Mouse (Mus musculus) kidney, postnatal 0 days (tissue): ENCODE data around the gene Plekhj1. TPM values are rescaled to one million over a fixed set of nuclear protein-coding genes. Genes with fewer than 3 reads are reported as not detected.
A peak's percentile ranks its signal among the peaks of the same experiment; 100 is the strongest.

ENCODE experiments used
- ATAC-seq: fragments of 200-750 bp; cut with Nextera tagmentation; replicated peaks from 2 replicates; pipeline ENCODE4 v1.8.0; 2017; ENCODE audit warnings: low read depth, moderate number of reproducible peaks, moderate TSS enrichment, moderate library complexity; ENCODE audit not compliant: low FRiP score
- DNase-seq: peaks from one replicate; pipeline ENCODE4 v3.0.0-alpha.2; 2016; ENCODE audit warnings: low spot score
- H3K27ac ChIP-seq: fragments of 300-500 bp; sonication (generic); 2 replicates; pipeline ENCODE4 v1.5.1; 2014; ENCODE audit warnings: mild to moderate bottlenecking
- H3K27me3 ChIP-seq: fragments of 300-500 bp; sonication (generic); 2 replicates; pipeline ENCODE4 v1.6.1; 2014; ENCODE audit warnings: low read length, mixed read lengths; ENCODE audit not compliant: insufficient read depth
- H3K36me3 ChIP-seq: fragments of 300-500 bp; sonication (generic); 2 replicates; pipeline ENCODE4 v1.6.1; 2014; ENCODE audit warnings: low read length, mixed read lengths; ENCODE audit not compliant: insufficient read depth
- H3K4me1 ChIP-seq: fragments of 300-500 bp; sonication (generic); replicated peaks from 2 replicates; pipeline ENCODE4 v1.6.1; 2014; ENCODE audit warnings: antibody characterized with exemption, low read length, mixed read lengths; ENCODE audit not compliant: insufficient read depth
- H3K4me2 ChIP-seq: fragments of 300-500 bp; sonication (generic); 2 replicates; pipeline ENCODE4 v1.6.1; 2014; ENCODE audit warnings: mild to moderate bottlenecking, low read length, moderate library complexity, mixed read lengths
- H3K4me3 ChIP-seq: fragments of 300-500 bp; sonication (generic); replicated peaks from 2 replicates; pipeline ENCODE4 v1.5.1; 2014; ENCODE audit warnings: low read depth, low read length
- H3K9ac ChIP-seq: fragments of 300-500 bp; sonication (generic); 2 replicates; pipeline ENCODE4 v1.6.1; 2014; ENCODE audit warnings: low read depth, low read length
- H3K9me3 ChIP-seq: fragments of 300-500 bp; sonication (generic); replicated peaks from 2 replicates; pipeline ENCODE4 v1.6.1; 2016; ENCODE audit warnings: low read length, inconsistent platforms, mixed read lengths
- CTCF ChIP-seq: IDR thresholded peaks from 2 replicates; pipeline ENCODE4 v1.5.1; 2016; ENCODE audit warnings: antibody characterized with exemption, low read depth, mild to moderate bottlenecking, moderate library complexity
- WGBS: fragments of 180-500 bp; shearing (Covaris S2); extraction: QIAGEN DNeasy Blood & Tissue Kit; methylation state at CpG from one replicate; pipeline ENCODE4 v1.1.7; 2014; 5-methylcytosine and 5-hydroxymethylcytosine counted together
- microRNA counts: library from miRNA; unstranded; fragments of <30 nt; microRNA quantifications from one replicate; lab custom pipeline; 2015
- microRNA-seq: library from miRNA; unstranded; fragments of <30 nt; microRNA quantifications from one replicate; pipeline ENCODE4, GENCODE M21; 2016
- polyA plus RNA-seq: library from polyadenylated mRNA; unstranded; fragments of >200 nt; fragmentation: Nextera tagmentation; extraction: Ambion mirVana; gene quantifications from 2 replicates; pipeline ENCODE4 v1.2.1, GENCODE M21; 2015

Gene Plekhj1
- polyA plus RNA-seq, 1 experiment from 2014 or later: 83.7 TPM

GRCm38 (mm10) chr10:80751188-80751832 lies 47.1 kb downstream of the Plekhj1 start:
- DNase-seq (peak; percentile 77), ATAC-seq (no peak)
- H3K36me3 ChIP-seq: no peaks in the 10 kb centered on the region
- 9% methylated on average over 16 of the region's 16 CpGs for WGBS
- H3K9ac ChIP-seq: no peak overlapping the region
- H3K4me2 ChIP-seq: peak overlapping the region; percentile 53
- no peaks in the 10 kb centered on the region for H3K27me3 ChIP-seq
- TF ChIP-seq CTCF: peak; percentile 64
- H3K27ac ChIP-seq: peak overlapping the region; percentile 86
- H3K4me3 ChIP-seq: peak overlapping the region; percentile 11; the same call in 1 of the 2 replicates
- H3K4me1 ChIP-seq: peaks cover 11% of the 10 kb centered on the region
- no peaks in the 10 kb centered on the region for H3K9me3 ChIP-seq

GRCm38 (mm10) chr10:80748609-80749008 lies 49.8 kb downstream of the Plekhj1 start:
- H3K36me3 ChIP-seq: no peaks in the 10 kb centered on the region
- no peak overlapping the region for H3K4me3 ChIP-seq
- ATAC-seq (no peak), DNase-seq (peak; percentile 93)
- H3K4me2 ChIP-seq: no peak overlapping the region
- TF ChIP-seq CTCF: no peak
- no peaks in the 10 kb centered on the region for H3K27me3 ChIP-seq
- H3K9ac ChIP-seq: no peak overlapping the region
- 5% methylated on average over 6 of the region's 6 CpGs for WGBS
- H3K4me1 ChIP-seq: peaks cover 6% of the 10 kb centered on the region; the same call in 1 of the 2 replicates
- no peaks in the 10 kb centered on the region for H3K9me3 ChIP-seq
- H3K27ac ChIP-seq: no peak overlapping the region

GRCm38 (mm10) chr10:80747410-80747809 lies 51.0 kb downstream of the Plekhj1 start:
- no peak for ATAC-seq
- Histone ChIP-seq H3K9ac (no peak overlapping the region), H3K27ac (no peak overlapping the region), H3K4me2 (no peak overlapping the region), H3K27me3 (no peaks in the 10 kb centered on the region), H3K36me3 (no peaks in the 10 kb centered on the region), H3K4me3 (no peak overlapping the region), H3K9me3 (no peaks in the 10 kb centered on the region), H3K4me1 (peaks cover 3% of the 10 kb centered on the region; the same call in 1 of the 2 replicates)
- TF ChIP-seq CTCF: peak; percentile 98
- DNase-seq: peak; percentile 90
- WGBS: 20% methylated on average over 3 of the region's 3 CpGs

MicroRNAs encoded within 50 kb of the gene (microRNA counts, 519-probe panel; counts per million panel counts)
- microRNA mmu-miR-1982 (lab: Ali Mortazavi, UCI): 330 counts per million, percentile 68 among the panel's probes with 10 or more counts

Small RNA genes lying within 50 kb of the gene (microRNA-seq; reads per million reads assigned to microRNA genes)
- 2.6 reads per million, percentile 5 among the genes with 10 or more reads in this experiment for gene Mir1982

Other genes with a start within 250 kb of the Plekhj1 start
- 16.8 and 17.3 TPM in 2 replicates for gene Rexo1, start 237.1 kb downstream of the Plekhj1 start, polyA plus RNA-seq
- gene Klf16, start 221.3 kb downstream of the Plekhj1 start, polyA plus RNA-seq: 8.1 and 8.8 TPM in 2 replicates
- 104 and 121 TPM in 2 replicates for gene Abhd17a, start 208.3 kb downstream of the Plekhj1 start, polyA plus RNA-seq
- 80.7 and 87.2 TPM in 2 replicates for gene Scamp4, start 195.8 kb downstream of the Plekhj1 start, polyA plus RNA-seq
- gene Adat3, start 195.7 kb downstream of the Plekhj1 start, polyA plus RNA-seq: 5.0 and 6.1 TPM in 2 replicates
- 1.4 TPM in 2 replicates for gene Gm49322, start 192.6 kb downstream of the Plekhj1 start, polyA plus RNA-seq
- gene Csnk1g2, start 175.8 kb downstream of the Plekhj1 start, polyA plus RNA-seq: 137 and 139 TPM in 2 replicates
- gene Btbd2, start 141.6 kb downstream of the Plekhj1 start, polyA plus RNA-seq: 62.7 and 64.5 TPM in 2 replicates
- gene Mknk2, start 120.5 kb downstream of the Plekhj1 start, polyA plus RNA-seq: 75.8 and 85.5 TPM in 2 replicates
- 22.3 and 26.7 TPM in 2 replicates for gene Mob3a, start 96.6 kb downstream of the Plekhj1 start, polyA plus RNA-seq
- 22.4 and 24.5 TPM in 2 replicates for gene Izumo4, start 96.4 kb downstream of the Plekhj1 start, polyA plus RNA-seq
- 54.2 and 58.3 TPM in 2 replicates for gene Ap3d1, start 56.4 kb downstream of the Plekhj1 start, polyA plus RNA-seq
- 9.7 and 9.9 TPM in 2 replicates for gene Dot1l, start 43.4 kb downstream of the Plekhj1 start, polyA plus RNA-seq
- 57.1 and 61.9 TPM in 2 replicates for gene Sf3a2, start 428 bp downstream of the Plekhj1 start, polyA plus RNA-seq
- gene Amh, start 6.6 kb upstream of the Plekhj1 start, polyA plus RNA-seq: 0.09 TPM in 1 of 2 replicates, not detected in the other
- gene Jsrp1, start 14.9 kb upstream of the Plekhj1 start, polyA plus RNA-seq: 4.0 and 4.6 TPM in 2 replicates
- gene Oaz1, start 28.0 kb upstream of the Plekhj1 start, polyA plus RNA-seq: 1,422 and 1,480 TPM in 2 replicates
- 0.61 and 0.89 TPM in 2 replicates for gene Lingo3, start 45.4 kb upstream of the Plekhj1 start, polyA plus RNA-seq
- gene Lsm7, start 56.6 kb upstream of the Plekhj1 start, polyA plus RNA-seq: 269 and 270 TPM in 2 replicates
- gene Sppl2b, start 56.6 kb upstream of the Plekhj1 start, polyA plus RNA-seq: 34.3 and 36.1 TPM in 2 replicates
- 0.04 TPM in 1 of 2 replicates, not detected in the other for gene Tmprss9, start 73.2 kb upstream of the Plekhj1 start, polyA plus RNA-seq
- 434 and 437 TPM in 2 replicates for gene Timm13, start 102.3 kb upstream of the Plekhj1 start, polyA plus RNA-seq
- gene Lmnb2, start 119.6 kb upstream of the Plekhj1 start, polyA plus RNA-seq: 21.9 and 26.0 TPM in 2 replicates
- 17.4 and 20.8 TPM in 2 replicates for gene Gadd45b, start 131.4 kb upstream of the Plekhj1 start, polyA plus RNA-seq
- gene Gng7, start 216.3 kb upstream of the Plekhj1 start, polyA plus RNA-seq: 3.4 TPM in 2 replicates
- 0.11 TPM in 1 of 2 replicates, not detected in the other for gene Diras1, start 227.0 kb upstream of the Plekhj1 start, polyA plus RNA-seq
- gene Slc39a3, start 238.8 kb upstream of the Plekhj1 start, polyA plus RNA-seq: 13.4 and 13.9 TPM in 2 replicates